Mouse (Mus musculus): ENCODE data around the gene Enox1. TPM values are rescaled to one million over a fixed set of nuclear protein-coding genes. Genes with fewer than 3 reads are reported as not detected.

The Enox1 gene
- polyA plus RNA-seq, 1 experiment from 2014 or later, result 46.2 TPM

DNA sequence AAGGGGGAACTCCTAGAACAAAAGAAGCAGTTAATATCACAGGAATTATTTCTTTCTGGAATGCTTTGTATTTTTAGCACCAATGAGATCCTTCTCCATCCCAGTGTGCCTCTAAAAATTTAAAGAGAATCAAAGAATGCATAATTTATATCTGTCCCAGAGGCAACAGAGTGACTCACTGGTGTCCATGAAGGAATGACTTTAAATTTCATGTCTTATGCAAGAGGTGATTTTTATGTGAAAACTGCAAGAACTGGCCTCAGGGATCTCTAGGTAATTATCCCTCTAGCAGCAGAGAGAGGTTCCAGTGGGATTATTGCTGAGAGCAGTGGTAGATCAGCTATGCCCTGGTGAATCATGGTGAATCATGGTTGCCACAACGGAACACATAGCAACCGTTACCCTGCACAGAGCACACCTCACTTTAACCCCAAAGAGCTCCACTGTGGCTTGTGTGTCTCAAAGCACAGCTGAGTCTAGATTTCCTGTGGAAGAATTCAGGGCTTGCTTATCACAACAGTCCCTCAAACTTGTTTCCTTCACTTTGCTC is 195.3 kb downstream of the Enox1 start:
- peaks cover 24% of the 10 kb centered on the region for H3K4me1 ChIP-seq (replicated peaks)
- H3K27me3 ChIP-seq, result no peaks in the 10 kb centered on the region
- H3K36me3 ChIP-seq, result no peaks in the 10 kb centered on the region
- peak overlapping the region; percentile 18; the same call in 1 of the 2 replicates for H3K27ac ChIP-seq
- no peak for ATAC-seq (ENCODE audit: low FRiP score)
- no peak overlapping the region for H3K9ac ChIP-seq
- H3K4me3 ChIP-seq, result no peak overlapping the region
- H3K4me2 ChIP-seq, result no peak overlapping the region
- no peaks in the 10 kb centered on the region for H3K9me3 ChIP-seq
- 63% methylated on average over 2 of the region's 2 CpGs for WGBS

DNA sequence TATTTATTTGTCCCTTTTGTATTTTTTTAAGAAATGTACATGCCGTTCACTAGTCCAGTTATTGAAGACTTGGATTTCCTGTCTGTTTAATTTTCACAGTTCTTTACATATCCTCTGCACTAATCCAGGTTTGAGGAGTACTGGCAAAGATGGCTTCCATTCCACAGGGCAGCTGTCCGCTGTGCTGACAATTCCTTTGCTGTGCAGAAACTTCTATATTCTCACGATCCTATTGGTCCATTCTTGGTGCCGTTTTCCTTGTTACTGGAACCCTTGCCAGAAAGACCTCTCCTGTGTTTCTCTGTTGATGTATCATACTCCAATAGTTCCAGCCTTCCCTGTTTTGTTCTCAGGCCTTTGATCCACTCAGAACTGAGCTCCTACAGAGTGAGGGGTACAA is 206.1 kb downstream of the Enox1 start:
- H3K4me3 ChIP-seq, result no peak overlapping the region
- peaks cover 3% of the 10 kb centered on the region; the same call in 1 of the 2 replicates for H3K4me1 ChIP-seq (replicated peaks)
- WGBS, result 84% methylated on average over 4 of the region's 4 CpGs
- H3K9ac ChIP-seq, result no peak overlapping the region
- no peak overlapping the region for H3K27ac ChIP-seq
- no peak overlapping the region for H3K4me2 ChIP-seq
- no peaks in the 10 kb centered on the region for H3K36me3 ChIP-seq
- ATAC-seq (ENCODE audit: low FRiP score), result no peak
- H3K27me3 ChIP-seq, result no peaks in the 10 kb centered on the region
- no peaks in the 10 kb centered on the region for H3K9me3 ChIP-seq

DNA sequence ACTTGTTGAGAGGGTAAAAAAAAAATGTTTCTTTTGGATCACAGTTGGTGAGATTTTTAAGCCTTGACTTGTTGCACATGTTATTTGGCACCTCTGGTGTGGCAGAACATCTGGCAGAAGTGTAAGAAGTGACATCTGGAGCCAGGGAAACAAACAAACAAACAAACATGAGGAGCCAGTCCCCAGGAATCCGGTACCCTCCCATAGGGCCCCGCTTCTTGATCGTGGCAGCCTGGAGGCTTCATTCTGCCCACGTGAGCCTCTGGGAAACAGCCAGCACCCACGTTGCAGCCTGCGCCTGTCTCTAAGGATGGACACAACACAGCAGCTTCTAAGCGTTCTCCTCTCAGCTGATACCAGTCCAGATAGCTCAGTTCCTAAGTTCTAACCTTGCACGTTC is 211.8 kb downstream of the Enox1 start:
- no peaks in the 10 kb centered on the region for H3K9me3 ChIP-seq
- H3K4me3 ChIP-seq, result no peak overlapping the region
- 0 out of 2 replicates have a peak, but pooled peaks cover 3% of the 10 kb centered on the region for H3K27me3 ChIP-seq
- 74% methylated on average over 8 of the region's 8 CpGs for WGBS
- ATAC-seq (ENCODE audit: low FRiP score), result no peak
- H3K4me2 ChIP-seq, result no peak overlapping the region
- no peak overlapping the region for H3K27ac ChIP-seq
- H3K4me1 ChIP-seq (replicated peaks), result peaks cover 3% of the 10 kb centered on the region; the same call in 1 of the 2 replicates
- H3K9ac ChIP-seq, result no peak overlapping the region
- H3K36me3 ChIP-seq, result no peaks in the 10 kb centered on the region

DNA sequence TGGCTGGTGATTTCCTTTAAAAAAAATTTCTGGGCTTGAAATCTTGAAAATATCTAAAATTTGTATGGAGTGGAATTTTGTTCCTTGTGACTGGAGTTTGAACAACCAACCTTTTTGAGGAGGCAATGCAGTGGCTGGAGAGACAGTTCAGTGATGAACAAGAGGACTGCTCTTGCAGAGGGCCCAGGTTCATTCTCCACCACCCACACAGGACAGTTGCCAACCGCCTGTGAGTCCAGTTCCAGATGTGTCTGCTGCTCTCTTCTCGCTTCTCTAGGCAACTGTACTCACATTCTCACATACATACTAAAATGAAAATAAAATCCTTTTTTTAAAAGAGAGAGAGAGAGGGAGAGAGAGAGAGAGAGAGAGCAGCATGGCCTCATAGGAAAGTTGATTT is 212.5 kb downstream of the Enox1 start:
- Histone ChIP-seq H3K27ac (no peak overlapping the region), H3K27me3 (0 out of 2 replicates have a peak, but pooled peaks cover 3% of the 10 kb centered on the region), H3K4me2 (no peak overlapping the region), H3K4me3 (no peak overlapping the region), H3K9me3 (no peaks in the 10 kb centered on the region), H3K36me3 (no peaks in the 10 kb centered on the region), H3K4me1 (replicated peaks) (peaks cover 3% of the 10 kb centered on the region; the same call in 1 of the 2 replicates), H3K9ac (no peak overlapping the region)
- no peak for ATAC-seq (ENCODE audit: low FRiP score)
- 79% methylated on average over 2 of the region's 2 CpGs for WGBS

GRCm38 (mm10) chr14:77370521-77370920 is 214.0 kb downstream of the Enox1 start:
- 0 out of 2 replicates have a peak, but pooled peaks cover 3% of the 10 kb centered on the region for H3K27me3 ChIP-seq
- peaks cover 9% of the 10 kb centered on the region for H3K4me1 ChIP-seq (replicated peaks)
- ATAC-seq (ENCODE audit: low FRiP score), result no peak
- no peaks in the 10 kb centered on the region for H3K9me3 ChIP-seq
- no peak overlapping the region for H3K9ac ChIP-seq
- no peak overlapping the region for H3K4me2 ChIP-seq
- H3K36me3 ChIP-seq, result no peaks in the 10 kb centered on the region
- H3K27ac ChIP-seq, result no peak overlapping the region
- no peak overlapping the region for H3K4me3 ChIP-seq
- 86% methylated on average over 3 of the region's 3 CpGs for WGBS

- 73% methylated on average over 5 of the region's 5 CpGs for WGBS
- Histone ChIP-seq H3K9ac (no peak overlapping the region), H3K27ac (no peak overlapping the region), H3K4me3 (no peak overlapping the region), H3K9me3 (no peaks in the 10 kb centered on the region), H3K27me3 (0 out of 2 replicates have a peak, but pooled peaks cover 3% of the 10 kb centered on the region), H3K36me3 (no peaks in the 10 kb centered on the region), H3K4me1 (replicated peaks) (peaks cover 24% of the 10 kb centered on the region), H3K4me2 (no peak overlapping the region)
- no peak for ATAC-seq (ENCODE audit: low FRiP score)
Measured at GRCm38 (mm10) chr14:77371977-77372376, 215.4 kb downstream of the Enox1 start.

DNA sequence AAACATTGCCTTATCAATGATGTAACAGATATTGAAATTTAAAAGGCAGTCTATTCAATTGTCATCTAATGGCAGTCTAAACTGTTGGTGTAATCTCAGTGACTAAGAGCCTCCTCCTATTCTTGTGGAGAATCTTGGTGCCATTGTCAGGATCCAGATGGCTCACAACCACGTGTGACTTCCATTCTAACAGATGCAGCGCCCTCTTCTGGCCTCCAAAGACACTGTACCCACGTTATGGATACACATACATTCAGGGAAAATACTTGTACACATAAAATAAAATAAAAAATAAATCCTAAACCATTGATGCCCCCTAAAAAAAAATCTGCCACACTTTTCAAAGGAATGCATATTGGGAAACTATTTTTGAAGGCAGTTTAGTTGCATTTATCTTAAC is 216.6 kb downstream of the Enox1 start:
- Histone ChIP-seq H3K9ac (no peak overlapping the region), H3K27ac (no peak overlapping the region), H3K9me3 (no peaks in the 10 kb centered on the region), H3K27me3 (0 out of 2 replicates have a peak, but pooled peaks cover 3% of the 10 kb centered on the region), H3K4me1 (replicated peaks) (peaks cover 32% of the 10 kb centered on the region), H3K4me3 (no peak overlapping the region), H3K4me2 (no peak overlapping the region), H3K36me3 (no peaks in the 10 kb centered on the region)
- ATAC-seq (ENCODE audit: low FRiP score), result no peak
- WGBS, result 73% methylated on average over 3 of the region's 3 CpGs

GRCm38 (mm10) chr14:77375054-77375453 is 218.5 kb downstream of the Enox1 start:
- H3K36me3 ChIP-seq, result no peaks in the 10 kb centered on the region
- WGBS, result 63% methylated on average over 2 of the region's 2 CpGs
- 0 out of 2 replicates have a peak, but pooled peaks cover 3% of the 10 kb centered on the region for H3K27me3 ChIP-seq
- H3K9ac ChIP-seq, result no peak overlapping the region
- H3K4me1 ChIP-seq (replicated peaks), result peaks cover 39% of the 10 kb centered on the region
- no peak for ATAC-seq (ENCODE audit: low FRiP score)
- H3K4me3 ChIP-seq, result no peak overlapping the region
- H3K4me2 ChIP-seq, result no peak overlapping the region
- no peaks in the 10 kb centered on the region for H3K9me3 ChIP-seq
- H3K27ac ChIP-seq, result no peak overlapping the region

DNA sequence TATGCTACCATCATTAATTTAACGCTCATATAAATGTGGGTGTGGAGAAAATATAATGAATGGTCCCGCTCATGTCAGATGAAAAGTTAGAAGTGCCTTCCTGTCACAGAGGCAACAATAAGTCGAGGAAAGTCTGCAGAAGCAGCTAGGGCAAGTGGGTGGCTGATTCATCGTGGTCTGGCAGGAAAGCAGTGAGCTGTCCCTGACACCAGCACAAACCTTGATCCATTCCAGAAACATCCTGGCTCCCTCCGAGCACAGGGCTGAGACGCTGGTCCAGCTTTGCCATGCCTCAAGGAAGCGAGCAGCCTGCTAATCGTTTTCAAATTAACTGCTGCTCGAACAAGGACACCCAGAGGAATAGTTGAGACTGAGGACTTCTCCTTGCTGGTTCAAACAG is 219.1 kb downstream of the Enox1 start:
- Histone ChIP-seq H3K27ac (no peak overlapping the region), H3K4me2 (no peak overlapping the region), H3K9ac (no peak overlapping the region), H3K9me3 (no peaks in the 10 kb centered on the region), H3K4me3 (no peak overlapping the region), H3K4me1 (replicated peaks) (peaks cover 39% of the 10 kb centered on the region), H3K27me3 (0 out of 2 replicates have a peak, but pooled peaks cover under 1% of the 10 kb centered on the region), H3K36me3 (no peaks in the 10 kb centered on the region)
- WGBS, result 41% methylated on average over 9 of the region's 9 CpGs
- ATAC-seq (ENCODE audit: low FRiP score), result no peak

DNA sequence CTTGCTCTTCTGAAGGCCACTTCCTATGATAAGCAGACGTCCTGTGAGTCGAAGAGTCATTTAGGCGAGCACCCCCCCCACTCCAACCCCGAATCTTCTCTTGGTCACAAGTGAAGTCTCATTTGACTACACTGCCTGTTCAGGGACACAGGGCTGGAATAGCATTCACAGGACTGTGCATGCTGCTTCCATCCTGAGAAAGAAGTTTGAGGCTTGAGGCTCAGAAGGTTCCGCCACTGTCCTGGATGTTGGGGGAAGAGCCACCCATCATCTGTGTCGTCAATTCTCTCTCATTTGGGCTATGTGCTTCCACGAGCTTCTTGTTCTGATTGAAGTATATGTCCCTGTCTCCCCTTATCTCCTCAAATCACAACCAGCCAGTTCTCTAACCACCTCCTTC is 220.2 kb downstream of the Enox1 start:
- 79% methylated on average over 7 of the region's 7 CpGs for WGBS
- 0 out of 2 replicates have a peak overlapping the region, but pooled peaks have one; percentile 9 for H3K27ac ChIP-seq
- H3K4me2 ChIP-seq, result no peak overlapping the region
- no peaks in the 10 kb centered on the region for H3K27me3 ChIP-seq
- no peak for ATAC-seq (ENCODE audit: low FRiP score)
- peaks cover 45% of the 10 kb centered on the region for H3K4me1 ChIP-seq (replicated peaks)
- no peak overlapping the region for H3K9ac ChIP-seq
- no peaks in the 10 kb centered on the region for H3K36me3 ChIP-seq
- no peaks in the 10 kb centered on the region for H3K9me3 ChIP-seq
- no peak overlapping the region for H3K4me3 ChIP-seq

DNA sequence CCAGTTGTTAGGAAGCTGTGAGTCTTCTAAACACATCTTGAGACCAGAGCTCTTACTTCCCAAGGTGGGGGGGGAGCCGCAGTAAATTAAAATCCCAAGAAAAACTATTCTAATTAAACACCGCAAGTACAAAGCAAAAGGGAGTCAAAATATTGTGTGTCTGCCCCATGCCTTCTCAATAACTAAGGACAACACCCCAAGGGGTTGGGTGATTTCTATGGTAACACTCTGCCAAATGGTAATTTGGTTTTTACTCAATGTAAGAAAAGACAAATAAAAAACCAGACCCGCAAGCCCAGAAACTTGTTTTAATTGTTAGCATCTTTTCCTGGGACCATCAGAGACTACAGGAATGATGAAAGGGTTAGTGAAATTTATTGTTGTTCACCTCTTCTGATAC is 220.9 kb downstream of the Enox1 start:
- no peaks in the 10 kb centered on the region for H3K36me3 ChIP-seq
- no peak overlapping the region for H3K4me3 ChIP-seq
- 44% methylated on average over 3 of the region's 3 CpGs for WGBS
- peaks cover 49% of the 10 kb centered on the region for H3K4me1 ChIP-seq (replicated peaks)
- H3K9ac ChIP-seq, result no peak overlapping the region
- no peaks in the 10 kb centered on the region for H3K27me3 ChIP-seq
- H3K4me2 ChIP-seq, result peak overlapping the region; percentile 7
- H3K27ac ChIP-seq, result peak overlapping the region; percentile 59
- ATAC-seq (ENCODE audit: low FRiP score), result no peak
- H3K9me3 ChIP-seq, result no peaks in the 10 kb centered on the region

DNA sequence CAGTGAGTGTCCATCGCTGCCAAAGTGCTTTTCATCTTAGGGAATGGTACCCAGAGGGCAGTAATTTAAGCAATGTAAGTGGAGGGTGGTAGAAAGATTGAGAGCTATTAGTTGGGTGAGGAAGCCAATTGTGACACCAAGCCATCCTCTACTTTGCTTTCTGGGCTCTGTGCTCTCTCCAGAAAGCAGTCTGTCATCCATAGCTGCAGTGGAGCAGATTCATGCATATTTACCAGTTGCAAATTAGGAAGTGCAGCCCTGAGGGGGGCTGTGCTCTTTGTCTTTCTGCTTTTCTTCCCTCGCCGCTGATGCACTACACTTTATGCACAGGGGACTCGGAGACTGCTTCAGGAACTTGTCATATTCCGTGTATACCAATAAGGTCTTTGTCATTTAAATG is 221.3 kb downstream of the Enox1 start:
- peak overlapping the region; percentile 59 for H3K27ac ChIP-seq
- H3K4me2 ChIP-seq, result peak overlapping the region; percentile 7
- no peaks in the 10 kb centered on the region for H3K27me3 ChIP-seq
- WGBS, result 13% methylated on average over 5 of the region's 5 CpGs
- no peak overlapping the region for H3K9ac ChIP-seq
- H3K9me3 ChIP-seq, result no peaks in the 10 kb centered on the region
- H3K36me3 ChIP-seq, result no peaks in the 10 kb centered on the region
- H3K4me1 ChIP-seq (replicated peaks), result peaks cover 49% of the 10 kb centered on the region
- ATAC-seq (ENCODE audit: low FRiP score), result peak; percentile 67
- no peak overlapping the region for H3K4me3 ChIP-seq

DNA sequence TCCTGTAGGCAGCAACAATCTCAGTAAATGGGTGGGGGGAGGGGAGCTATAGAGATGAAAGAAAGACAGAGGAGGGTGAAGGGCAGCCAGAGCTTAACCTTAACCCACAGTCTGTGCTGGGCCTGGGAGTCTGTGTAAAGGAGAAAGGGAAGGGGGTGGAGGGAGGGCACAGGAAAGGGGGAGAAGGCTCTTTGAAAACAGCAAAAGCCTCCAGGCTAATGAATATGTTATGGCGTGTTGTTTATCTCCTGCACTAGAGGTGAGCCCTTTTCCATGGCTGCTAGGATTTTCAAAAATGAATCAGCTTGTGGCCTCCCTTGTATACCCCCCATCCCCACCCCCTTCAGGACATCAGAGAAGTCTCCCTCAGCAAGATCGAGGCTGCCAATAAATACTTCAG is 225.0 kb downstream of the Enox1 start:
- no peak overlapping the region for H3K4me3 ChIP-seq
- ATAC-seq (ENCODE audit: low FRiP score), result no peak
- 16% methylated on average over 2 of the region's 2 CpGs for WGBS
- no peak overlapping the region for H3K4me2 ChIP-seq
- no peaks in the 10 kb centered on the region for H3K27me3 ChIP-seq
- no peak overlapping the region for H3K9ac ChIP-seq
- H3K27ac ChIP-seq, result no peak overlapping the region
- no peaks in the 10 kb centered on the region for H3K9me3 ChIP-seq
- H3K4me1 ChIP-seq (replicated peaks), result peaks cover 46% of the 10 kb centered on the region
- no peaks in the 10 kb centered on the region for H3K36me3 ChIP-seq

All from hindbrain, embryonic 13.5 days (tissue).